Comparison of ENCODE assay signal across 31 mouse cellular contexts in genomic region chrX:163452971-163453532, GRCm38 (mm10).
DNase-seq lines count a peak whose midpoint lies in the region; ATAC-seq and TF ChIP-seq lines count a peak whose summit lies in the region.
"Had no signal": no experiment of that assay in that cellular context is flagged by ENCODE, and none has a peak within 500 bp of the region (broad histone marks: within the 10 kb centered on the region; RNA-seq: fewer than 3 reads in every experiment).

No protein-coding gene starts in this region.

- no peak overlapping the region for H3K4me3 ChIP-seq in hindbrain, embryonic 11.5 days (ENCODE audit: low read depth, low read length)
- H3K4me3 ChIP-seq in hindbrain, embryonic 10.5 days, result no peak overlapping the region
- no peak overlapping the region for H3K4me3 ChIP-seq in hindbrain, embryonic 15.5 days
- H3K4me3 ChIP-seq in forebrain, embryonic 11.5 days (ENCODE audit: low read depth, low read length), result no peak overlapping the region
- H3K4me3 ChIP-seq: embryonic facial prominence, embryonic 13.5 days; erythroblast, embryonic 14.5 days; forebrain, embryonic 15.5 days; heart, adult 2 months; heart, embryonic 12.5 days; left cerebral cortex, adult 2 months; limb, embryonic 12.5 days; liver, embryonic 12.5 days had no signal

- H3K9ac ChIP-seq in hindbrain, embryonic 11.5 days (ENCODE audit: low read depth, low read length), result no peak overlapping the region
- H3K9ac ChIP-seq in hindbrain, embryonic 15.5 days, result no peak overlapping the region
- no peak overlapping the region for H3K9ac ChIP-seq in forebrain, embryonic 11.5 days (ENCODE audit: low read length)
- H3K9ac ChIP-seq: embryonic facial prominence, embryonic 13.5 days; forebrain, embryonic 15.5 days; heart, embryonic 12.5 days; limb, embryonic 12.5 days; liver, embryonic 12.5 days; liver, postnatal 0 days had no signal

- peak; percentile 78 for ATAC-seq in hindbrain, embryonic 11.5 days (ENCODE audit: low FRiP score)
- peak; percentile 89 for ATAC-seq in hindbrain, embryonic 15.5 days (ENCODE audit: low FRiP score, low read depth)
- no peak for ATAC-seq in erythroid progenitor cell, adult 5-6 weeks (replicated peaks; ENCODE audit: low FRiP score, poor library complexity, severe bottlenecking)
- no peak for ATAC-seq in forebrain, embryonic 11.5 days (replicated peaks; ENCODE audit: low FRiP score)
- ATAC-seq: activated CD4-positive, CD25-positive, alpha-beta regulatory T cell, adult 4 months; forebrain, embryonic 15.5 days; liver, embryonic 12.5 days; liver, postnatal 0 days had no signal

- no peaks in the 10 kb centered on the region for H3K36me3 ChIP-seq in hindbrain, embryonic 11.5 days (ENCODE audit: control insufficient read depth, insufficient read depth, low read length)
- no peaks in the 10 kb centered on the region for H3K36me3 ChIP-seq in hindbrain, embryonic 10.5 days
- H3K36me3 ChIP-seq in hindbrain, embryonic 15.5 days, result no peaks in the 10 kb centered on the region
- no peaks in the 10 kb centered on the region for H3K36me3 ChIP-seq in forebrain, embryonic 11.5 days (ENCODE audit: control insufficient read depth, insufficient read depth, low read length)
- H3K36me3 ChIP-seq: embryonic facial prominence, embryonic 13.5 days; forebrain, embryonic 15.5 days; heart, embryonic 12.5 days; limb, embryonic 12.5 days; liver, embryonic 12.5 days had no signal

- intact Hi-C loops in gastrocnemius, postnatal 36 days (cut with DNase I), result no loop called here

- 64% methylated on average over 8 of the region's 8 CpGs for WGBS in hindbrain, embryonic 11.5 days
- WGBS in hindbrain, embryonic 10.5 days, result 77% methylated on average over 8 of the region's 8 CpGs
- 53% methylated on average over 8 of the region's 8 CpGs for WGBS in hindbrain, embryonic 15.5 days
- 73% methylated on average over 8 of the region's 8 CpGs for WGBS in forebrain, embryonic 11.5 days

- TF ChIP-seq CTCF in brain, embryonic 14.5 days (IDR thresholded peaks at IDR 0.05; ENCODE audit: borderline replicate concordance, extremely low read depth, insufficient read depth, insufficient read length), result no peak

- no peak overlapping the region for H3K27ac ChIP-seq in hindbrain, embryonic 11.5 days (ENCODE audit: low read depth, low read length)
- H3K27ac ChIP-seq in hindbrain, embryonic 10.5 days, result no peak overlapping the region
- H3K27ac ChIP-seq in hindbrain, embryonic 15.5 days (replicated peaks), result no peak overlapping the region
- H3K27ac ChIP-seq in forebrain, embryonic 11.5 days (ENCODE audit: low read depth, low read length), result no peak overlapping the region
- H3K27ac ChIP-seq: embryonic facial prominence, embryonic 13.5 days; forebrain, embryonic 15.5 days; heart, adult 2 months; left cerebral cortex, adult 2 months; limb, embryonic 12.5 days; liver, embryonic 12.5 days; stomach, postnatal 0 days had no signal

- no peak overlapping the region for H3K4me2 ChIP-seq in hindbrain, embryonic 11.5 days (replicated peaks; ENCODE audit: low read depth, low read length)
- no peak overlapping the region for H3K4me2 ChIP-seq in hindbrain, embryonic 15.5 days
- H3K4me2 ChIP-seq in forebrain, embryonic 11.5 days (ENCODE audit: low read depth, low read length, severe bottlenecking), result no peak overlapping the region
- H3K4me2 ChIP-seq: embryonic facial prominence, embryonic 13.5 days; forebrain, embryonic 15.5 days; heart, embryonic 12.5 days; limb, embryonic 12.5 days; liver, embryonic 12.5 days; midbrain, embryonic 11.5 days had no signal

- no peaks in the 10 kb centered on the region for H3K9me3 ChIP-seq in hindbrain, embryonic 11.5 days (ENCODE audit: control insufficient read depth, low read length)
- H3K9me3 ChIP-seq in hindbrain, embryonic 10.5 days, result no peaks in the 10 kb centered on the region
- no peaks in the 10 kb centered on the region for H3K9me3 ChIP-seq in hindbrain, embryonic 15.5 days
- no peaks in the 10 kb centered on the region for H3K9me3 ChIP-seq in forebrain, embryonic 11.5 days (ENCODE audit: control insufficient read depth, low read length)
- H3K9me3 ChIP-seq: embryonic facial prominence, embryonic 13.5 days; forebrain, embryonic 15.5 days; limb, embryonic 12.5 days; liver, embryonic 12.5 days had no signal

- TF ChIP-seq POLR2A in brain, embryonic 14.5 days (IDR thresholded peaks at IDR 0.05; ENCODE audit: borderline replicate concordance, extremely low read depth, insufficient read depth, insufficient read length, poor library complexity, severe bottlenecking), result no peak

- DNase-seq in hindbrain, embryonic 11.5 days (ENCODE audit: low spot score), result no peak
- DNase-seq in hindbrain, embryonic 10.5 days (ENCODE audit: low spot score), result no peak
- DNase-seq in 3T3-L1 (ENCODE audit: low read depth, low spot score), result peak; percentile 28
- peak; percentile 22 for DNase-seq in brain, embryonic 14.5 days (ENCODE audit: low read depth)
- no peak for DNase-seq in gastrocnemius, postnatal 36 days
- no peak for DNase-seq in forebrain, embryonic 11.5 days (ENCODE audit: low spot score)
- DNase-seq: adrenal gland, adult 8-10 months; cerebellum, adult 11-12 months; cerebellum, adult 9-11 months; gastrocnemius, postnatal 25 days; heart, adult 2 months; heart, postnatal 4 days; kidney, adult 18-20 months; kidney, postnatal 4 days; liver, postnatal 0 days; lung, postnatal 36 days; right cerebral cortex, adult 18-20 months; thymus, adult 18-20 months; thymus, postnatal 25 days had no signal

- H3K27me3 ChIP-seq in hindbrain, embryonic 11.5 days (ENCODE audit: control insufficient read depth, insufficient read depth, low read length), result no peaks in the 10 kb centered on the region
- H3K27me3 ChIP-seq in hindbrain, embryonic 10.5 days (ENCODE audit: insufficient read depth, poor library complexity, severe bottlenecking), result peaks cover 31% of the 10 kb centered on the region
- H3K27me3 ChIP-seq in hindbrain, embryonic 15.5 days, result 0 out of 2 replicates have a peak, but pooled peaks cover 2% of the 10 kb centered on the region
- peaks cover 6% of the 10 kb centered on the region; the same call in 1 of the 2 replicates for H3K27me3 ChIP-seq in forebrain, embryonic 11.5 days (ENCODE audit: control insufficient read depth, insufficient read depth, low read length)
- H3K27me3 ChIP-seq: forebrain, embryonic 15.5 days; heart, embryonic 12.5 days; liver, embryonic 12.5 days had no signal

- H3K4me1 ChIP-seq in hindbrain, embryonic 11.5 days (replicated peaks; ENCODE audit: control insufficient read depth, insufficient read depth, low read length), result no peaks in the 10 kb centered on the region
- H3K4me1 ChIP-seq in hindbrain, embryonic 10.5 days (replicated peaks), result no peaks in the 10 kb centered on the region
- no peaks in the 10 kb centered on the region for H3K4me1 ChIP-seq in hindbrain, embryonic 15.5 days (replicated peaks)
- H3K4me1 ChIP-seq in forebrain, embryonic 11.5 days (replicated peaks; ENCODE audit: control insufficient read depth, insufficient read depth, low read length), result no peaks in the 10 kb centered on the region
- H3K4me1 ChIP-seq: embryonic facial prominence, embryonic 13.5 days; forebrain, embryonic 15.5 days; heart, embryonic 12.5 days; limb, embryonic 12.5 days; liver, embryonic 12.5 days had no signal

Comparison
In these comparisons a context has a peak if more than half of its experiments do, and no peak if none do; other contexts are left out.
1. ATAC-seq: peak in hindbrain, embryonic 11.5 days (single experiment) and hindbrain, embryonic 15.5 days (single experiment); none in erythroid progenitor cell, adult 5-6 weeks (single experiment) and forebrain, embryonic 11.5 days (single experiment).
2. DNase-seq: peak in 3T3-L1 (single experiment) and brain, embryonic 14.5 days (single experiment); none in hindbrain, embryonic 11.5 days (single experiment), hindbrain, embryonic 10.5 days (single experiment), gastrocnemius, postnatal 36 days (0 of 2) and forebrain, embryonic 11.5 days (single experiment).